Mouse (Mus musculus) hindbrain, embryonic 12.5 days (tissue): Measurements from ENCODE around the gene Grm2. TPM values are rescaled to one million over a fixed set of nuclear protein-coding genes. Genes with fewer than 3 reads are reported as not detected.
A peak's percentile ranks its signal among the peaks of the same experiment; 100 is the strongest.
"Not testable (repeated sequence)": the region's sequence is repeated elsewhere in the genome, so short reads cannot be mapped to it uniquely, and the experiment has no call there.

Experiments
- ATAC-seq: fragments of 200-750 bp; cut with Nextera tagmentation; 2 replicates; pipeline ENCODE4 v1.8.0; 2017; ENCODE audit warnings: moderate TSS enrichment; ENCODE audit not compliant: low FRiP score
- H3K27ac ChIP-seq: fragments of 300-500 bp; sonication (generic); 2 replicates; pipeline ENCODE4 v1.5.1; 2016; ENCODE audit warnings: mild to moderate bottlenecking
- H3K27me3 ChIP-seq: fragments of 300-500 bp; sonication (generic); 2 replicates; pipeline ENCODE4 v1.6.1; 2016; ENCODE audit warnings: mild to moderate bottlenecking
- H3K36me3 ChIP-seq: fragments of 300-500 bp; sonication (generic); 2 replicates; pipeline ENCODE4 v1.6.1; 2016; ENCODE audit warnings: mild to moderate bottlenecking
- H3K4me1 ChIP-seq: fragments of 300-500 bp; sonication (generic); 2 replicates; pipeline ENCODE4 v1.6.1; 2016
- H3K4me2 ChIP-seq: fragments of 300-500 bp; sonication (generic); replicated peaks from 2 replicates; pipeline ENCODE4 v1.6.1; 2016; ENCODE audit warnings: mild to moderate bottlenecking
- H3K4me3 ChIP-seq: fragments of 300-500 bp; sonication (generic); 2 replicates; pipeline ENCODE4 v1.5.1; 2016; ENCODE audit warnings: mild to moderate bottlenecking
- H3K9ac ChIP-seq: fragments of 300-500 bp; sonication (generic); 2 replicates; pipeline ENCODE4 v1.6.1; 2016; ENCODE audit warnings: mild to moderate bottlenecking, moderate library complexity
- H3K9me3 ChIP-seq: fragments of 300-500 bp; sonication (generic); replicated peaks from 2 replicates; pipeline ENCODE4 v1.6.1; 2016; ENCODE audit warnings: mild to moderate bottlenecking
- WGBS: fragments of 180-500 bp; shearing (Covaris S2); methylation state at CpG from one replicate; pipeline ENCODE4 v1.1.7; 2016; 5-methylcytosine and 5-hydroxymethylcytosine counted together
- polyA plus RNA-seq: library from polyadenylated mRNA; unstranded; fragments of >200 nt; fragmentation: Nextera tagmentation; extraction: Ambion mirVana; gene quantifications from 2 replicates; pipeline ENCODE4 v1.2.1, GENCODE M21; 2016

The Grm2 gene
- polyA plus RNA-seq, 1 experiment from 2014 or later: 4.7 TPM

DNA sequence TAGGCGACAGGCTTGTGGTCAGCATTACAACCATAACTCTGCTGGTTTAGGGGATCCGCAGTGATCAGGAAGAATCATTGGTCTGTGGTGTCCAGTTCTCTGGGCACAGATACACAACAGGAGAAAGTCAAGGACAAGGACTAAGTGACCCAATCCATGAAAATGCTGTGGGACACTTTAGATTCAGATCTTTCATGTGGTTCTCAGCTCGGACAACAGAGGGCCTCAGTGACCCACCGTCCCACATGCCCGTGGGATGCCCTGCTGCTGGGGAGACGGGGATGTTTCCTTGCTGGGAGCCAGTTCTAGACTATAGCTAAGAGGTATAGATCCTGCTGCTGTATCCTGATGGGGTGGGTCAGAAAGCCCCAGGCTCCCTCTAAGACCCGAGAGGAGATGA is 57.4 kb downstream of the Grm2 start:
- Histone ChIP-seq H3K36me3 (no peaks in the 10 kb centered on the region), H3K27ac (no peak overlapping the region), H3K4me3 (no peak overlapping the region), H3K4me2 (no peak overlapping the region), H3K4me1 (peaks cover 3% of the 10 kb centered on the region; the same call in 1 of the 2 replicates), H3K9ac (no peak overlapping the region), H3K27me3 (no peaks in the 10 kb centered on the region; the same call in 1 of the 2 replicates), H3K9me3 (no peaks in the 10 kb centered on the region)
- WGBS: 45% methylated on average over 7 of the region's 7 CpGs
- ATAC-seq: no peak

GRCm38 (mm10) chr9:106595836-106596235 is 60.0 kb downstream of the Grm2 start:
- ATAC-seq: no peak
- H3K4me1 ChIP-seq: peaks cover 3% of the 10 kb centered on the region; the same call in 1 of the 2 replicates
- no peak overlapping the region for H3K4me3 ChIP-seq
- no peaks in the 10 kb centered on the region for H3K36me3 ChIP-seq
- no peak overlapping the region for H3K4me2 ChIP-seq
- WGBS: 62% methylated on average over 7 of the region's 7 CpGs
- no peak overlapping the region for H3K9ac ChIP-seq
- no peaks in the 10 kb centered on the region; the same call in 1 of the 2 replicates for H3K27me3 ChIP-seq
- no peak overlapping the region for H3K27ac ChIP-seq
- no peaks in the 10 kb centered on the region for H3K9me3 ChIP-seq

DNA sequence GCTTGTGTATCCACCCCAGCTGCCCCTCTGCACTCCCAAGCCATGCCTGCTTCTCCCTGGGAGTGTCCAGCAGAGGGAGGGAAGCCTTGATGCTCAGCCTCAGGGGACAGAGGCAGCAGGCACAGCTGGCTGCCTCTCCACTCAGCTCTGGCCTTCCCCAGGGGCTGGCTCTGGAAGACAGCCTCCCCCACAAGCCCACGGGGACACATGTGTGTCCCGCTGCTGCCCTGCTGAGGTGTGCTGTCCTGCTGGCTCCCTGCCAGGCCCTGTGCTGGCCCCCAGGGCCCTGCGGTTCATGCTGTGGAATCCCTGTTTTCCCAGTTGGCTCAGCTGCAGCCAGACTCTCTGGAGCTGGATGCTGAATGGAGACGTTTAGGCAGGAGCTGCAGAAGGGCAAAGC is 60.5 kb downstream of the Grm2 start:
- H3K4me3 ChIP-seq, H3K4me2 ChIP-seq, H3K27me3 ChIP-seq, H3K4me1 ChIP-seq, H3K9me3 ChIP-seq, H3K9ac ChIP-seq, H3K36me3 ChIP-seq, H3K27ac ChIP-seq: not testable (repeated sequence)
- WGBS: 34% methylated on average over 4 of the region's 4 CpGs
- 0 out of 2 replicates have a peak, but pooled peaks have one; percentile 43 for ATAC-seq

Other genes with a start within 250 kb of the Grm2 start
- gene Rpl29, start 226.6 kb downstream of the Grm2 start, polyA plus RNA-seq: 629 and 723 TPM in 2 replicates
- 29.0 and 30.7 TPM in 2 replicates for gene Acy1, start 217.8 kb downstream of the Grm2 start, polyA plus RNA-seq
- 7.6 and 8.5 TPM in 2 replicates for gene Abhd14b, start 208.6 kb downstream of the Grm2 start, polyA plus RNA-seq
- gene Abhd14a, start 208.4 kb downstream of the Grm2 start, polyA plus RNA-seq: 37.5 and 39.7 TPM in 2 replicates
- 308 and 309 TPM in 2 replicates for gene Pcbp4, start 202.8 kb downstream of the Grm2 start, polyA plus RNA-seq
- gene Gpr62, start 190.1 kb downstream of the Grm2 start, polyA plus RNA-seq: 0.41 and 0.68 TPM in 2 replicates
- 42.7 and 52.2 TPM in 2 replicates for gene Rrp9, start 180.1 kb downstream of the Grm2 start, polyA plus RNA-seq
- gene Parp3, start 179.1 kb downstream of the Grm2 start, polyA plus RNA-seq: 1.6 and 2.1 TPM in 2 replicates
- gene Iqcf1, start 156.1 kb downstream of the Grm2 start, polyA plus RNA-seq: not detected in 2 replicates
- gene Iqcf5, start 141.5 kb downstream of the Grm2 start, polyA plus RNA-seq: not detected in 2 replicates
- not detected in 2 replicates for gene Iqcf3, start 94.5 kb downstream of the Grm2 start, polyA plus RNA-seq
- gene Iqcf4, start 85.1 kb downstream of the Grm2 start, polyA plus RNA-seq: not detected in 2 replicates
- not detected in 2 replicates for gene Iqcf6, start 29.5 kb downstream of the Grm2 start, polyA plus RNA-seq
- gene Tex264, start 29.8 kb upstream of the Grm2 start, polyA plus RNA-seq: 40.7 and 41.0 TPM in 2 replicates
- 9.1 and 9.5 TPM in 2 replicates for gene Rad54l2, start 133.1 kb upstream of the Grm2 start, polyA plus RNA-seq
- gene Dcaf1, start 165.8 kb upstream of the Grm2 start, polyA plus RNA-seq: 18.2 and 26.5 TPM in 2 replicates
- 30.1 and 33.0 TPM in 2 replicates for gene Rbm15b, start 231.3 kb upstream of the Grm2 start, polyA plus RNA-seq
- 224 and 229 TPM in 2 replicates for gene Manf, start 235.9 kb upstream of the Grm2 start, polyA plus RNA-seq